Mouse (Mus musculus): ENCODE measurements around the gene Ubac1. TPM values are rescaled to one million over a fixed set of nuclear protein-coding genes. Genes with fewer than 3 reads are reported as not detected.

Ubac1 gene
- 10 to 100 TPM; 24.8 to 39.8 (median 29.9) TPM for total RNA-seq (2022)

GRCm38 (mm10) chr2:26021561-26022257 is at the start of gene Ubac1:
Gene Ubac1, minus strand, starts transcription at chr2:26021747.
- DNase-seq, result peak; percentile 92

DNA sequence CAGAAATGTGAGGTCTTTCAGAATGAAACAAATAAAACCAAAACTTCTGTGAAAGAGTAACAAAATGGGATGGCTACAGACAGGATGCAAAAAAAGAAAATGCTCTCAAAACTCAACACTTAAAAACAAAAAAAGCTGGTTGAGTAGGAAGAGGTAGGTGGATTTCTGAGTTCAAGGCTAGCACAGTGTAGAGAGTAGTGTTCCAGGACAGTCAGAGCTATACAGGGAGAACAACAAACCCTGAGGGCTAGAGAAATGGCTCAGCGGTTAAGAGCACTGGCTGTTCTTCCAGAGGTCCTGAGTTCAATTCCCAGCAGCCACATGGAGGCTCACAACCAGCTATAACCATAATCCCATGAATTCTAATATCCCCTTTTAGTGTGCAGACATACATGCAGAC is 47.0 kb upstream of the Ubac1 start:
- DNase-seq, result no peak

- DNase-seq, result no peak
Observed at GRCm38 (mm10) chr2:26068175-26068574, 46.6 kb upstream of the Ubac1 start.

DNA sequence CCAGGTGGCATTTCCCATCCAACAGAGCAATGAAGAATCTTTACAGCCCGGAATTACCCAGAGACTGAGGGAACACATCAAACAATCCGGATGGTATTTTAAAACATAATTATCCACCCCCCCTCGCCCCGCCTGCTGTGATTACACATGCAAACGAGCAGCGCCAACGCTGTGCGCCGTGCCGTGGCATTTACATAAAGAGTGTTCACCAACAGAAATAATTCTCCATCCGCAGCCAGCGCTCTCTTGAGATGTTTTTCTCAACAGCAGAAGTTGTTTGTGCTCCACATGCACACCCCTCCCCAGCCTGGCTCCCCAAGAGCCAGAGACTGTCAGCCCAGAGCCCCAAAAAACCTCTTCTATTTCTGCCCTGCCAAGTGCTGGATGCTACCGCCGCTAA is 45.0 kb upstream of the Ubac1 start:
- DNase-seq, result no peak

DNA sequence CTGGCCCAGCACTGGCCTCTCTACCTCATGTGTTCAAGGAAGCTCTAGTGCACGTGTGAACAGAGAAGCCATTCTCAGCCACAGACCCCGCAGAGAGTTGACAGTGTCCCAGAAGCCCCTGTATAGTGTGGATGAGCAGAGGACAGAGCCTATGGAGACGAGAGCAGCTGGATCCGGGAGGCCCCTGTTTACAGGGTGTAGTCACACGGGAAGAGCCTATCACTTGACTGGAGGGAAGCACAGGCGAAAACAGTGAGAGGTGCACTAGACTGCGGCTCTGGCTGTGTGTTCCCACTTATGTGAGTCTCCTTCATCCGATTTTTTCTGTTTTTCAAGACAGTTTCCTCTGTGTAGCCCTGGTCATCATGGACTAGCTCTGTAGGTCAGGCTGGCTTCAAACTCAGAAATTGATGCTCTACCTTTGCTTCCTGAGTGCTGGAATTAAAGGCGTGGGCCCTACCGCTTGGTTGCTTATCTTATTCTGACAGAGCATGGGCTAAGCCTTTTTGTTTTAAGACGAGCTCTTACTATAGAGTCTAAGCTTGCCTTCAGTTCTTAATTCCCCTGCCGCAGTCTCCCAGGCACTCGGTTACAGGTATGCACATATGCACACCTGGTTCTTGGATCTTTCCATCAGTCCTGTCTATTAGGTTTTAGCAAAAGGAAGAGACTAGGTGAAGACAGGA is 41.3 kb upstream of the Ubac1 start:
- no peak for DNase-seq

GRCm38 (mm10) chr2:26062241-26062640 is 40.7 kb upstream of the Ubac1 start:
- no peak for DNase-seq

GRCm38 (mm10) chr2:26061018-26061666 is 39.6 kb upstream of the Ubac1 start:
- no peak for DNase-seq

GRCm38 (mm10) chr2:26057053-26057452 is 35.5 kb upstream of the Ubac1 start:
- DNase-seq, result no peak

- no peak for DNase-seq
Observed at GRCm38 (mm10) chr2:26056226-26056625, 34.7 kb upstream of the Ubac1 start.

DNA sequence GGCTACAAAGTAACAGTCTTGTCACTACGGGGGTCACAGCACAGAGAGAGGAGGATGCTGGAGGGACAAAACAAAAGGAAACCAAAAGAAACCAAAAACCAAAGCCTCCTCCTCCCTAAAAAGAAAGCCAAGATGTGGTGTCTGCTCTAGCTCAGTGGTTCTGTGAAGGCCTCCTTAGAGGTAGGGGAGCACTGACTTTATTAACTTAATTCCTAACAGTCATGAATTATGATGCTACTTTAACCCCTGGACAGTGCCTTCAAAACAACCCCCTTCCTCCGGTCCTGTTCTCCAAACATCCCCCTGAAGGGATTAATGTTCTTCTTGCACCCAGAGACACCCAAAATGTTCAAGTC is 34.2 kb upstream of the Ubac1 start:
- no peak for DNase-seq

- DNase-seq, result peak; percentile 52
Observed at GRCm38 (mm10) chr2:26055046-26055746, 33.6 kb upstream of the Ubac1 start.

GRCm38 (mm10) chr2:26052806-26053205 is 31.3 kb upstream of the Ubac1 start:
- DNase-seq, result no peak

DNA sequence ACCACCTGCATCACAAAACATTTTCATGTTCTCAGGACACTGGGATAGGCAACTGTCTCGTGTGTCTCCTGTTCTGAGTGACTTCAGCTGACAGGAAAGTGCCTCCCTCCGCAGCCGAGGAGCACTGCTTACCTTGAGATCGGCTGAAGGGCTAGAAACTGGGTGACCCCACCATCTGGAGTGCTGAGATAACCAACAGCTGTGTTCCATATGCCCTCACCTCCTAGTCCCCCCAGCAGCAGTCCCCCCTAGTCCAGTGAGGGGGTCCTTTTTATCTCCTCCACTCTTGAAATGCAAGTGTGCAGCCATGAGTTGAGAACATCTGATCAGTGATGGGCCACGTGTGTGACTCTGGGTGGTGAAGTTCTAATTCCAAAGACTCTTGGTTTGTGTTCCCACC is 27.3 kb upstream of the Ubac1 start:
- no peak for DNase-seq

- no peak for DNase-seq
Observed at GRCm38 (mm10) chr2:26044216-26044615, 22.7 kb upstream of the Ubac1 start.

GRCm38 (mm10) chr2:26042603-26043002 is 21.1 kb upstream of the Ubac1 start:
- no peak for DNase-seq

DNA sequence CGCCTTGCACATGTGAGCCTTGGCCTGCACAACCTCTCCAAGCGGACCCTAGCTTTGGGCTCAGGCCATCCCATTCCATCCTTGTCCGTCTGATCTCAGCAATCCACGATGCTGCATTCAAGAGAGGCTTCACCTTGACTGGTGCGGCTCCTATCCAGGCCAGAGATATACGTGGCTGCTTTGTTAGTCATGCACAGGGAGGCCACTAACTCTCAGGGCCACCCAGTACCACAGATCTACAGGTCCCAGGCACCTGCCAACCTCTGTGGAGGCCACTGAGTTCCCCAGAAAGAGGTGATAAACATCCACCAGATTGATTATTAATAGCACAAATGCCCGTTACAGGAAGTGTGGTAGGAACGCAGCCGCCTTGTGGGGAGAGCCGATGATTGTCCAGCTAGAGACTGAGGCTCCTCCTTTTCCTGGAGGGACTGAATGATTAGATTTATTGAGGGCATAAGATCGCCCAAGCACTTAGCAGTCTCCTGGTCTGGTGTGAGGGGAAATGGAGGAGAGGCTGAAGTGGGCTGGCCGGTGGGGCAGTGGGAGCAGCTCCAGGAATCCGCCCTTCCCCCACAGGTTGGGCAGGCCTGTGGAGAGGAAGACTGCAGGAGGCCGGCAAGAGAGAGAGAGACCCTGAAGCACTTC is 19.7 kb upstream of the Ubac1 start:
- no peak for DNase-seq

DNA sequence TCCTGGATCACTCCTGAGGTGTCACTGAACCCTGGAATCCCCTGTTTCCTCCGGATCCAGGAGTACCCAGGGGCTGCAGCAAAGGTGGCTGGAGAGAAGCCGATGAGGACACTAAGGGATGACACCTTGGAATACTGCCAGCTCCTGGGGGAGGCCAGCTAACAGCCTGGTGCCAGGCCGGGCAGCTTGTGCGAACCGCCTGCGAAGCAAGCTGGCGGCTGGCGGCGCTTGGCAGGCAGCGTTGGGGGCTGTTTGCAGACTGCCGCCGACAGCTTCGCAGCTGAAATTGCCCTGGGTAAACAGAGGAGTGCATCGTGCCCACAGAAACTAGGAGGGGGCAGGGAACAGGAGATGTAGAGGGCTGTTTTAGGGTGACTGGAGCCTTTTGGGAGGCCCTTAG is 18.4 kb upstream of the Ubac1 start:
- DNase-seq, result no peak

- no peak for DNase-seq
Observed at GRCm38 (mm10) chr2:26037386-26037785, 15.8 kb upstream of the Ubac1 start.

DNA sequence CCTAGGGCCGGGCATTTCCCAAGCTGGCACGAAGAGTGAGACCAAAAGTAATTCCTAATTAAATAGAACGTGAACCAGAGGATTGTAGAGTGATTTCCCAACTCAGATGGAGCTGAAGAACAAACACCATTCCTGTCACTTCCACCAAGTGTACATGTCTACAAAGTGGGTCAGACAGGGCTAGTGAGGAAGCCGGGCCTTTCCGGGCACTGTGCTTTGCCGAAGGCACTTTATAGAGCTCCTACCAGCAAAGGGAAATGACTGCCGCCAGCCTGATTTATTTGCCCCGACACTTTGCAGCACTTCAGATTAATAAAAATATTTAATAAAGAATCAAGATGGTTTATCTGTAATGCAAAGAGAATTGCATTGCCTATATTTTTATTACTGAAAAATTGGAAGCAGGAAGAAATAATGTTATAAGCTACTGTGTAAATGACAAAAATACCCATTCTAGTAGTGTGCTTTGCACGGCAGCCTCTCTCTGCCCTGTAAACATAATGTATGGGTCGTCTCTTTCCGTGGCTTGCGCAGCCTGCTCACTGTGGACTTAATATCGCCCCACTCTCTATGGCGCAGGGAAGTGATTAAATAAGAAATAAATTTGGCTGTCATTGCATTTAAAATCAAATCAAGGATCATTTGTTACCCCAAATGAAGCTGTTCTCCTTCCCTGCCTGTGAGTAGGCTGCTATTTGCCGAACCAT is 12.9 kb upstream of the Ubac1 start:
- no peak for DNase-seq

GRCm38 (mm10) chr2:26030288-26030687 is 8.7 kb upstream of the Ubac1 start:
- no peak for DNase-seq

DNA sequence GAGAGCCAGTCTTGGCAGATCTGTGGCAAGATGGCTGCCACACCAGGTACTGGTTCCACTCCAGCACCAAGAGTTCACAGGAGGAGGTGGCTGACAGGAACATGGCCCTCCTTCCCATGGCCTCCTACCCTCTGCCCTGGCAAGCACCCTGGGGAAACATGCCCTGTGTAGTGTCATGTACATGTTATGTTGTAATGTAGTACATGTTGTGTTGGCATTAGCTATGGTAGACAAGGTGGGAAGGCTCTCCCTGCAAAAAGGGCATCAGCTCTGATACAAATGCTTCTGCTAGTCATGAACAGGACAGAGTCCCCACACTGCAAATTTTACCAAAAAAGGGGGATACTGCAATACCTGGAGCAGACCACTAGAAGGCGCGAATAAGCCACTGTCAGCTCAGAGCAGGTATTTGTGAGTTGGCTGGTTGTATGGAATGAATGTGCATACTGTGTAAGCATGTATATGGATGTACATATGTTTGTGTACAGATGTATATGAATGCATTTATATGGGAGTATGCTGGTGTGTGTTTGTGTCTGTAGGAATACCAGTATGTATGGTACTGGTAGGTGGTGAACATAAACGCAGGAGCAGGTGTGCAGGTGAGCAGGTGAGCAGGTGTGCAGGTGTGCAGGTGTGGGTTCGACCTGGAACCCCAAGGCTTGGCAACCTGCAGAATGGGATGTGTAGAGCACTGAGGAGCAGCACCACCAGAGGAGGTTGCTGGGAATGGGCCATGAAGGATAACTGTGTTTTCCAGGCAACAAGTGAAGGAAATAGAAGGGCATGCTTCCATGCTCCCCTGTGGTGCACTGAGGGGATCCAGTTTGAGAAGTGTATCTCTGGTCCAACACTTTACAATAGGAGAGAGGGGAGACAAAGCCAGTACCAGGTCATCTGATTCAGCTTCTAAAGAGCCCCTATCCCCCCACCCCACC is 2.9 kb upstream of the Ubac1 start:
- no peak for DNase-seq
